Mouse (Mus musculus) liver, embryonic 14.5 days (tissue): Measurements from ENCODE around the gene Plekho2.

ENCODE experiments used
- CTCF ChIP-seq: IDR thresholded peaks from 2 replicates; pipeline ENCODE4 v1.5.1; 2016; ENCODE audit warnings: antibody characterized with exemption, low read depth, control low read depth
- EP300 ChIP-seq: IDR thresholded peaks from 2 replicates; pipeline ENCODE4 v1.6.1; 2016; ENCODE audit warnings: antibody characterized with exemption, low read depth

- TF ChIP-seq CTCF (no peak), EP300 (no peak)
Observed at GRCm38 (mm10) chr9:65629025-65629766, 49.4 kb upstream of the Plekho2 start, which contains the start of gene Rbpms2.
